Mouse (Mus musculus) frontal cortex, postnatal 10 days (tissue): ENCODE data around the gene Sar1b.
A peak's percentile ranks its signal among the peaks of the same experiment; 100 is the strongest.
"Not testable (repeated sequence)": the region's sequence is repeated elsewhere in the genome, so short reads cannot be mapped to it uniquely, and the experiment has no call there.

Experiments
- DNase-seq, 2 experiments: peaks; one replicate each; pipeline ENCODE4 v3.0.0; 2022; ENCODE audit warnings: low spot score in 2 of 2, mixed read lengths in 1 of 2

The Sar1b gene

DNA sequence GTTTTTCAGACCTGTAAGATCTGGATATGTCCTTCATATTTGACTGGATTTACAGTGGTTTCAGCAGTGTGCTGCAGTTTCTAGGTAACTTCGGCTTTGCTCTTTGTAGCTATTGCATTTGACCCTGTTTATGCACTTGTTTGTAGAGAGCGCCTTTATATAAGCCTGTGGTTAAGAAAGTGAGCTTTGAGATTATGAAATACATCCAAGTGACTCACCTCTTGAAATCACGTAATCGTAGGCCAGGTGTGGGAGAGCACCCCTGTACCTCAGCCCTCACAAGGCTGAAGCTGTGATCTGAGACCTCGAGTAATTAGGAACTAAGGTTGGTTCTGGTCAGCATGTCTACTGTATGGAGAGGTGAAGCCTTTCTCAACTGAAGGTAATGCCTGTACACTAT, 14.0 kb downstream of the Sar1b start:
- DNase-seq, result no peak

DNA sequence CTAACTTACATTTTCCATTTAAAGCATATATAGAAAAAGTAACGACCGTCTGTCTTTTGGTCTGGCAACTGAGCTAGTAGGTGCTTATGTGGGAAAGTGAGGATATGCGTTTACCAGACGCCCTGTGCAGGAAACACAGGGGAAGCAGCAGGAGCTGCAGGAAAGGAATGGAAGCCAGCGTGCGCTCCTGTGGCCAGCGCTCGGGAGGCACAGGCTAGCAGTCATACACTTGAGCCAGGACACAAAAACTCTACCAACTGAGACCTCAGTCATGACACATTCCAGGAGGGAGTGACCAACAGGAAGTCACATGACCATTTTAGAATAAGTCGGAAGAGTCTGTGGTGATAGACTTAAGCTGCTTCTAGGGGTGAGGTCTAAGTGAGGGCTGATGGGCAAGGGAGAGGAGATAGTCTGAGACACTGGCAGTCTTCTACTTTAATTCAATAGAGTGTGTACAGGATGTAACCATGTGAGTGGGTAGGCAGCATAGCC, 17.3 kb downstream of the Sar1b start:
- DNase-seq, result no peak

DNA sequence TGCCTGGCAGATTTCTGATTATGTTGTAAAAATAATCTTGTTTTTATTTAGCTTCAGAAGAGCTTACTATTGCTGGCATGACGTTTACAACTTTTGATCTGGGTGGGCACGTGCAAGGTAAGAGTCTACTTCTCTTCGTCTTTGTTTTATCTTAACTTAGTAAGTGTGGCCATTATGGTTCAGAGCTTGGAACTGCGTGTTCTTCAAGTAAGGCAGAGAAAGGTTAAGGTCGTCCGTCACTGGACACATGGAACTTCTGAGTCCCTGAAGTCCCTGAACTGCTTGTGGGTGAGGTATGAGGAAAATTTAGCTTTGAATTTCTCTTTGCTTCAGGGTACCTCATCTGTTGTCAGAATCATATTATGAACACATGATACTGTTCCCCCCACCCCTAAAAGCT, 19.2 kb downstream of the Sar1b start:
- no peak for DNase-seq

DNA sequence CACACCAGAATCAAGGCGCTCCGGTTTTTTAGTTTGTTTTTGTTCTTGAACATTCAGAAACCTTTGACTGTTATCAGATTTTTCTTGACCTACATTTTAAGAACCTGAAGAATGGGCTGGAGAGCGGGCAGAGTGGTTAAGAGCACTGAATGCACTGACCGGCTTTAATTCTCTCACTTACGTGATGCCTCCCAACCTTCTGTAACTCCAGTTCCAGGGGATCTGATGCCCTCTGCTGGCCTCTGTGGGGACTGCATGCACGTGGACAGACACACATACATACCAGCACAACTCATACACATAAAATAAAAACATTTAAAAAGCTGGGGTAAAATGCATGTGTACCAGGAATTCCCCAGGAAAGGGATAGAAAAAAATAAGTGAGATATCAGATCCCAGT, 22.4 kb downstream of the Sar1b start:
- no peak for DNase-seq

DNA sequence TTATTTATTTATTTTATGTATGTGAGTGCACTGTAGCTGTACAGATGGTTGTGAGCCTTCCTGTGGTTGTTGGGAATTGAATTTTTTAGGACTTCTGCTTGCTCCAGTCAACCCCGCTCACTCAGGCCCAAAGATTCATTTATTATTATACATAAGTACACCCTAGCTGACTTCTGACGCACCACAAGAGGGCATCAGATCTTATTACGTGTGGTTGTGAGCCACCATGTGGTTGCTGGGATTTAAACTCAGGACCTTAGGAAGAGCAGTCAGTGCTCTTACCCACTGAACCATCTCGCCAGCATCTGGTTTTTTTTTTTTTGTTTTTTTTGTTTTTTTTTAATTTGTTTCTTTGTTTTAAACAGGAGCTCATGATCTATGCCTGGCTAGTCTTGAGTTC, 26.2 kb downstream of the Sar1b start:
- DNase-seq, result not testable (repeated sequence)

DNA sequence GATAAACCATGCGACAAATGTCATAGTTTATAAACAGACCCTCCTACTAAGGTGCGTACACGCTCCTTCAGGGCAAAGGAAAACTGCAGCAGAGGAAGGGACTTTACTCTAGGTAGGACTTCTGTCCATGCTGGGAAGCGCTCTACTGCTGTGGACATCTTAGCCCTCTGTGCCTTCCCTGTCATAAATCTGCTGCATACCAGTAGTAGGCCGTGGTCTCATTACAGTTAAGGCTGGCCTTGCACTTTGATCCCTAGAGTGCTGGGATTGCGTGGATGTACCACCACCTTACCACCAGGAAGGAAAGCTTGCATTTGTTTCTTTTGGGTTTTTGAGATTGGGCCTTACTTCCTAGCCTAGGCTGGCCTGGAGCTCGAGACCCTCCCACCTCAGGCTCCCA, 27.2 kb downstream of the Sar1b start:
- DNase-seq, result no peak

DNA sequence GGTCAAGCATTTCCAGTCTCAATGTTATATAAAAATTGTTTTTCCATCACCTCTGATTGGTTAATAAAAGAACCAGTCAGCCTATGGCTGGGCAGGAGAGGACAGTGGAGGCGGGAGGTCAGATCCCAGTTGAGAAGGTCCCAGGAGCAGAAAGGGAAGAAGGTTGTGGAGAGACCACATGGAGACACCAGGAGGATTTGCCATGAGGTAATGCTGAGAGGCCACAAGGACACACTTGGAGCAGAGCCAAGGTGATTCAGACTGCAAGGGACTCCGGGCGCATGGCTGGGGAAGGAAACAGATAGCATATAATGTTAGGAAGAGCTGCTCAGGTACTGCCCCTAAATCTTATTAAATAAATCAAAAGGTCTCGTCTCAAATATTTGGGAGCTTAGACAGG, 32.8 kb downstream of the Sar1b start:
- no peak for DNase-seq

DNA sequence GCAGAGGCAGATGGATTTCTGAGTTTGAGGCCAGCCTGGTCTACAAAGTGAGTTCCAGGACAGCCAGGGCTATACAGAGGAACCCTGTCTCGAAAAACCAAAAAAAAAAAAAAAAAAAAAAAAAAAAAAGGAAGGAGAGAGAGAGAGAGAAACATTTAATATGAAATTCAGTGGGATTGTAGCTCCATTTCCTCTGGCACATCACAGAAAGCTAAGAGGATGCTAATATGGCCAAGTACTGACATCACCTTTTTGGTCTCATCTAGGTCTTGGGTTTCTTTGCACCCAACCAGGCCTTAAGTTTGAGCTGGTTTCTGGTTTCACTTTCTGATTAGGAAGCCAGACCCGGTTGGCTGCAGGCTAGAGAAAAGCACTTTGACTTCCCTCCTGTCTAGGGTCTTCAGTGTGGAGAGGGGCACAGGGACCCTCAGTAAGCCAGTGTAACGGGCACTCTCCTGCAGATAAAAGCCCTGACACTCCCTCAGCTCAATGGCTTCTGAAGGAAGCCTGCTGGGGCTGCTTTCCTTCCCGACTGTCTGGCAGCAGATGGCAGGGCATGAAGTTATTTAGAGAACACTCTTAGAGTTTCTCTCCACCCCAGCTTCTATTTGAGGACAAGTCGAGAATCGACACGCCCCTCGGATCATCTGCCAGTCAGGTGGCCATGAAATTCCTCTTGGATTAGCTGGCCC, 37.3 kb downstream of the Sar1b start:
- DNase-seq, result peak in 1 of 2 experiments; percentile 38

DNA sequence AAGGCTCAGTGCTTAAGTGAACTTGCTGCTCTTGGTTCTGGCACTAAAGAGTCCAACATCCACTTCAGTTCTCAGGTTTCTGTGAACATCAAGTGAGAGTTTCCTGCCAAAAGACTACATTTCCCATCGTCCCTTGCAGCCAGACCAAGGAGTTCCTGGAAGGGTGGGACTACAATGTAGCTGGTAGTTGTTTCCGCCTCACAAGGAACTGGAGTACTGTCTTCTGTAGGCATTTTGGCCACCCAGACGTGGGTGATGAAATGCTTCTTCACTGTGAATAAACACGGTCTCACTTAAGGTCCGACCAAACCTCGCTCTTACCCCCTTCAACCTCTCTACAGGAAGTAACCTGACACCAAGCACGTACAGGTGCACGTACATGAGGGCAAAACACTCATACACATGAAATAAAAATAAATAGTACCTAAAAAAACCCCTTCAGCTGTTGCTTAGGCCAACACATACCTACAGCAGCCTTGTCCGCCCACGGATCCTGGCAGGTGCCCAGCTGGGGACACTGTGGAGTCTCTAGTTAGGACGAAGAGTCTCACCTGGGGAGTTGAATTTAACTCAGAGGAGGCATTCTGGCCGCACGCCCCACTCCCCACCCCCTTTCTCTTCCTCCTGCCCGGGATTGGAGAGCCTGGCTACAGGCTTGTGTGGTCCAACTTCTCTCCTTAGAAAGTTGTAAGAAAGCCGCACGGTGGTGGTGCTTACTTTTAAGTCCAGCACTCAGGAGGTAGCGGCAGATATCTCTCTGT, 41.9 kb downstream of the Sar1b start:
- peak; percentile 57 to 69 for DNase-seq

DNA sequence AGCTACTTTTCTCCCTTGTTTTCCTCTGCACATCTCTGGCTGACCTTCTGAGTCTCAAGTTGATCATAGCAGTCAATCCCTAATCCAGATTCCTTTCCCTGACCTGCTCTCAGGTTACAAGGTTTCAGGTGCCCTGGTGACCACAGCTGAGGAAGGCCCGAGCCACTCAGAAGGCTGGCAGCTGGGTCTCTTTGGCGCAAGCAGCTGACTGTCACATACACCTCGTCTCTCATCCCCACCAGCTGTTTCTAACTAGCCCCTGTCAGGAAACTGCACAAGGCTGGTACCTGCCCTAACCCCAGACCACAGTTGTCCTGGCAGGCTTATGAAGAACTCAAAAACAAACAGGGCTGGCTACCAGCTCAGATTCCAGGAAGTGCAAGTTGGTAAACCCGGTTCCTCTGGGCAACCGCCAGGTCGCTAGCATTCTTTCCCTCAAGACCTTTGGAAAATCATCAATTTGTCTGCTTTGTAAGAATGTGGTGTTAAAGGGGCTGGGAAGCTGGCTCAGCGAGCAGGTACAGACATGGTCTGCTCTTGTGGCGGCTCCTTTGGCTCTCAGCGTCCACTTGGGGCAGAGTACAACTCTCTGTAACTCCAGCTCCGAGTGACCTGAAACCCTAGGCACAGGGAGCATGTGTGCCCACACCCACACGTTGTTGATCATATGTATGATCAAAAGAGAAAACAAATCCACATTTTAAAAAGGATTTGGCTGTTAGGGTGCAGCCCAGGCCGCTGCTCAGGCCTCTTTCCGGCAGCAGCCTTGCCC, 43.8 kb downstream of the Sar1b start:
- no peak for DNase-seq

DNA sequence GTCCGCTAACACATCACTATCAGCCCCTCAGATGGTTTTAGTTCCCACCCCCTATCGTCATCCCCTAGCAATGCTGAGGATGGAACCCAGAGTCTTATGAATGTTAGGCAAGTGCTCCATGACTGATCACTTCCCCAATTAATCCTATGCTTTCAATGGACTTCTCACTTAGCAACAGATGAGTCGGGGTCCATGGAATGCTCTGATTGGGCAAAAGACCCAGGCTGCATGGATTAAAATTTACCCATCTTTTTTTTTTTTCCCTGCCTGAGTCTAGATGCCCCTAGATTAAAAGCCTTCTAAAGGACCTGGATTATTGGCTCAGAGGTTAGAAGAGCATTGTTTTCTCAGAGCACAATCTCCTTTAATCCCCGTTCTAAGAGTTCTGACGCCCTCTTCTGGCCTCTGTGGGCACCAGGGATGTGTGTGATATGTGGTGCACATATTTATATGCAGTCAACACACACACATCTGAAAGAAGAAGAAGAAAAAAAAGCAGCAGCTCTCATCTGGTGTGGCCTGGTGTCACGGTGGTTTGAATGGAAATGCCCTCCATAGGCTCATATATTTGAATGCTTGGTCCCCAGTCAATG, 46.2 kb downstream of the Sar1b start:
- DNase-seq, result no peak

DNA sequence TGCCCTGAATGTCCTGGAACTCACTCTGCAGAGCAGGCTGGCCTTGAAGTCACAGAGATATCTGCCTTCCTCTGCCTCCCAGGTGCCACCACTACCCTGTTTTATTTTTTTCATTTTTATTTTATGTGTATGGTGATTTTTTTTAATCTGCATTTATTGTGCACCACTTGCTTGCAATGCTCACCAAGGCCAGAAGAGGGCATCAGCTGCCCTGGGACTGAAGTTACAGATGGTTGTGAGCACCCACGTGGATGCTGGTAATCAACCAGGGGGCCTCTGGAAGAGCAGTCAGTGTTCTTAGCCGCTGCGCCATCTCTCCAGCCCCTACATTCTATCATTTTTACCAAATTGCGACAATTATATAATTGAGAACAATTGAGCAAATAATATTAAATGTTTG, 47.7 kb downstream of the Sar1b start:
- no peak for DNase-seq

DNA sequence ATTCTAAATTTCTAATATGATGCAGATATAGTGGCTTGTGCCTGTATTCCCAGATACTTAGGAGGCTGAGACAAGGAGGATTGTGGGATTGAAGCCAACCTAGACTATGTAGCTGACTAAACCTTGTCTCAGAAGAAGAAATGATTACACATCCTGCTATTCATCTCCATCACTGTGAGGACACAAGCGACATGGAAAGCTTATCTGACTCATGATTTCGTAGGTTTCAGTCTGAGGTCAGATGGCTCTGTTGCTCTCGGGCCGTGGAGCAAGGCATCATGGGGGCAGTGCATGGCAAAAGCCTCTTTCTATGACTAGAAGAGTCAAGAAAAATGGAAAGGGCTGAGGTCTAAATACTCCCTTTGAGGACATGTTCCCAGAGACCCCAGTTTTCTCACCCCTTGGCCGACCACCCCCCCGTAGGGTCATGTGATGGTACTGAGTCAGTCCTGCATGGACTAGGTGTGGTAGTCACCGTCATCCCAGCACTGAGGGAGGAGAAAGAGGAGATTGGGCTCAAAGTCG, 48.6 kb downstream of the Sar1b start:
- no peak for DNase-seq

DNA sequence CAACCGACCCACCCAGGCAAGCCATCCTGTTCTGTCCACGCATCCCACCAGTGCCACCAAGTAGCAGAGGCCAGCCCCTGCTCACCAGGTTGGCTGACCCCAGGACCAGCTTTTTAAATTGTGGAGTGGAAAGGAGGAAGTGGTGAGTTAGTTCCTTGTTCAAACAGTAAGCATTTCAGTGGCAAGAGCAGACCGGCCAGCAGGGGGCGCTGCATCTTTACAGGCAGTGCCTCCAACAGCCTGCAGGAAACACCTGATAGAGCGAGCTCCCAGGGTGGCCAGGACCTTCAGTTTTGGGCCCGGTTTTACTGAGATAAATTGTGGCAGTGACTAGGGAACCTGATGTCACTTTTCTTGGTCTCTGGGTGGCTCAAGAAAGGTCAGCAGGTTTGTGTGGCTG, 54.3 kb downstream of the Sar1b start:
- DNase-seq, result peak; percentile 81 to 85

DNA sequence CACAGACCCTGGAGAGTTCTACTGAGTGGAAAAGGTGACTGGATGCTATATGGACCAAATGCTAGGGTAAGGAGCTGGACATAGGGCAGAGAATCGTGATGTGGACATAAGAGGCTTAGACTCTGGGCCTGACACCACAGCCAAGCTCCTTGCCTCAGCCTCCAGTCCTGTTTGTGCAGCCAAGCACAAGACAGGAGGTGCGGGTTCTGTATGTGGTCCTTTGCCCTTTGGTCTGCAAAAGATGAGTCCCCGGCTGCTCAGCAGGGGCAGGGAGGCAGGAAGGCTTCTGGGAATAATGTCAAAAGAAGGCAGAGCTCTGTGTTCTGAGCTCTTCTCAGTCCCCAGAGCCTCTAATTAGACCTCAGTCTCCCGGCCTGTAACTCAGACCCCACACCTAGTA, 55.4 kb downstream of the Sar1b start:
- DNase-seq, result no peak

DNA sequence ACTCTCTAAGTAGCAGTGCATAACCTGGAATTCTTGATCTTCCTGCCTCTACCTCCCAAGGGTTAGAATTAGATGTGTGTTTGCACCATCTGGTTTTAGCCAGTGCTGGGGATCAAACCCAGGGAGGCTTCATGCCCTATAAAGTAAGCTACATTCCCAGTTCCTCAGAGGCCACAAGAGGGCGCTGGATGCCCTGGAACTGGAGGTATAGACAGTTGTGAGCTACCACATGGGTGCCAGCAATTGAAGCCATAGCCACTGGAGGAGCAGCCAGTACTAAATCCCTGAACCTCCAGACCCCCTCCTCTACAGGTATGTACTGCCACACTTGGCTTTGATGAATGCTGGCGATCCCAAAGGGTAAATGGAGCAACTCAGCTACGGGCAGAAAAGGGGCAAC, 56.5 kb downstream of the Sar1b start:
- DNase-seq, result no peak

DNA sequence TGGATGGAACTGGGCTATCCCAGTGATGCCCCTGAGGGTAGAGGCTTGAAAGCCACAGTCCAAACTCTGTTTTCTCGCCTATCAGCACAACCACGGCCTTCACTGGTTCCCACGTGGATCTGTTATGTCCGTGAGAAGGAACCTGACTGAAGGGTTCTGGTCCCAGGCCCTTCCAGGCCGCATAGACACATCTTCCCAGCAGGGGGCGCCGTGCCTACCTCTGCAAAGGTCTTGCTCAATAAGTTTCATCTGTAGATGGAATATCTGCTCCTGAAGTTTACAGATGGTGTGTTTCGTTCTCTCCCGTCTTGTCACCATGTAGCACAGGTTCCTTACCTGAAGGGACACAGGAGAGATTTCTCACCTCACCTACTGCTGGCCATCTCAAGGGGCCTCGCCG, 57.4 kb downstream of the Sar1b start:
- peak in 1 of 2 experiments; percentile 62 for DNase-seq

DNA sequence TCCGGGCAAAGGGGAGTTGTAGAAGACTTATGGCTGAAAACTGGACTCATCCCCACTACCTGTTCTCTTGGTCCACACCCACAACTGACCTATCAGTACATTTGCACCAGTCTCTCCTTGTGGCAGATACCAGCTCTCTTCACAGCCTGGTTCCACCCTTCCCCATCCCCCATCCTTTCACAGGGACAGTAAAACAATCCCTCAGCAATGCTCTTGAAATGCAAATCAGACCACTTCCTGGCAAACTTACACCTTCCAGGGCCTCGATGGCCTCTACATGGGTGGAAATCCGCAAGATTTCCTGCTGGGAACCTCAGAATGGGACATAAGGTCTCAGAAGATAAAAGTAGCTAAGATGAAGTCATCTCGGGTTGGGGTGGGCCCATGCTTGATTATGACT, 59.2 kb downstream of the Sar1b start:
- no peak for DNase-seq

DNA sequence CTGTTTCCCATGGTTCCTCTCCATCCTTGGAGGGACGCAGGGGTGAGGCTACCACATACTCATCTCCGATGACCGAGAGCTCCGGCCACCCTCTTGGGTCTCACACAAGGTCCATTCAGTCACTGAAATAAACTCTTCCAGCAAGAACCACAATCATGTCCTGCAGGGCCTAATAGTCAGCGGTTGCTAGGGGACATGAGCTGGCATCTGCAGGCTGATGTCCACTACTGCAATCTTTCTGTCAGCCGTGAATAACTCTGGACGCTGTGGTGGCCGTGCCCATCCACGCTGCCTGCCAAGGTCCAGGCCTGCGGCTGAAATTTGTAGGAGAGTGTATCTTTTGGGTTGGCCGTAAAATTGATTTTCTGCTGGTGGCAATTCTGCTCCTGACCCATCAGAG, 59.8 kb downstream of the Sar1b start:
- DNase-seq, result no peak

DNA sequence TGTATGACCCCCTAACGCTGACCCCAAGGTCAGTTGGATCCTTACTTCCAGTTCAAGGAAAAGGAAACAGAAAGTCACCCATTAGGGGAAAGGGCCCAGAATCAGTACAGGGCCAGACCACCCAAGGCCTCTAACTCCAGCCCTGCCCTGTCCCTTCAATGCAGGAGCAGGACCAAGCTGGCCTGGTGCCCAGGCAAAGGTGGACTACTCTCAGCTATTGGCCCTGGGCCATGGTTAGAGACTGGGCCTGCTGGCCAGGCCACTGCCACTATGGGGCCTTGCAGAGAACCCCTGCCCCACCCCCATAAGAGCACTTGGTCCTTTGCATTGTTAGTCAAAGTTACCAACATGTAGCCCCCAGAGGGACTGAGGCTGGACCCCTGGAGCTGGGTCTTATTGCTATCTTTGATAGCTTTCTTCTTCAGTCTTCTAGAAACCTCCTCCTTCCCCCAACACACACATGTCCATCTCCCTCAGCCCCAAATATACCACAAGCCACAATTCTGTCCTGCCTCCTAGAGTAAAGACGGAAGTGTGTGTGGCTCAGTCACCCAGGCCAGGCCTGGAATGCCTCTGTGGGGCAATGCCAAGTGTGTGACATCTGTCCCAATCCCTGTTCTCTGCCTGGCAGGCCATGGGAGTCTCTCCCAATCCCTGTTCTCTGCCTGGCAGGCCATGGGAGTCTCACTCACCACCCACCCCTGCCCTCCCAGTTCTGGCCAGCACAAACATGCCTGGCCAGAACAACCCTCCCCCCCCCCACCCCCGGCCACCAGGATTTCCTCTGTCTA, 60.7 kb downstream of the Sar1b start:
- no peak for DNase-seq

DNA sequence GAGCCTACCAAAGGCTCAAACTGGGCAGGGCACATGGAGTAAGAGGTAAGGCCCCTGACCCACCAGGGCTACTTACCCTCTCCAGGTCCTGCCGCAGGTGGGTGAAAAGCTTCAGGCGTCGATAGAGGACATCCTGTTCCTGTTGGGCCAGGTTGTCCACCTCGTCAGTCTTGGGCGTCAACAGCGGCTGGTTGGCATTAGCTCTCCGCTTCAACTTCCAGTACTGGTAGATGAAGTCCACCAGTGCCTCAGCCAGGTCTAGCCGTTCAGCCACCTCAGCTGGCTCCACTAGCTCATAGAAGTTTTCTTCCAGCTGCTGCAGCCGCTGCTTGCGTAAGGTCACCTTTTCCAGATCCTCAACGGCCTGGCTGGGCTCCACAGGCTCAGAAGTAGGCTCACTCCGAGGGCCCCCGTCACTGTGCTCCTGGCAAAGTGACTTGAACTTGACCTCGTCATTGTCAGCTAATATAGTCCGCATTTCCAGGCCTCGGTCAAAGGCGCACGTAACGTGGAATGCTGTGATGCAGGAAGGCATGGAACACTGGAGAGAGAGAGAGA, 61.5 kb downstream of the Sar1b start:
- no peak for DNase-seq
